Mouse (Mus musculus) heart, embryonic 11.5 days (tissue): ENCODE measurements around the gene Ppp1r12a. TPM values are rescaled to one million over a fixed set of nuclear protein-coding genes. Genes with fewer than 3 reads are reported as not detected.

Experiments used
- ATAC-seq: fragments of 200-750 bp; cut with Nextera tagmentation; replicated peaks from 2 replicates; pipeline ENCODE4 v1.8.0; 2017; ENCODE audit warnings: moderate library complexity; ENCODE audit not compliant: insufficient number of reproducible peaks, low FRiP score, low TSS enrichment
- H3K27ac ChIP-seq: fragments of 300-500 bp; sonication (generic); 2 replicates; pipeline ENCODE4 v1.5.1; 2014; ENCODE audit warnings: mild to moderate bottlenecking, low read depth, low read length
- H3K27me3 ChIP-seq: fragments of 300-500 bp; sonication (generic); 2 replicates; pipeline ENCODE4 v1.6.1; 2014; ENCODE audit warnings: mild to moderate bottlenecking, low read length, mixed read lengths; ENCODE audit not compliant: control insufficient read depth, insufficient read depth
- H3K36me3 ChIP-seq: fragments of 300-500 bp; sonication (generic); 2 replicates; pipeline ENCODE4 v1.6.1; 2014; ENCODE audit warnings: mild to moderate bottlenecking, low read length, moderate library complexity, mixed read lengths; ENCODE audit not compliant: control insufficient read depth, insufficient read depth
- H3K4me1 ChIP-seq: fragments of 300-500 bp; sonication (generic); 2 replicates; pipeline ENCODE4 v1.6.1; 2014; ENCODE audit warnings: low read length; ENCODE audit not compliant: control insufficient read depth, insufficient read depth
- H3K4me2 ChIP-seq: fragments of 300-500 bp; sonication (generic); 2 replicates; pipeline ENCODE4 v1.6.1; 2014; ENCODE audit warnings: mild to moderate bottlenecking, moderate library complexity
- H3K4me3 ChIP-seq: fragments of 300-500 bp; sonication (generic); 2 replicates; pipeline ENCODE4 v1.5.1; 2014; ENCODE audit warnings: low read depth, low read length
- H3K9ac ChIP-seq: fragments of 300-500 bp; sonication (generic); 2 replicates; pipeline ENCODE4 v1.6.1; 2014; ENCODE audit warnings: mild to moderate bottlenecking, low read depth, low read length, moderate library complexity
- H3K9me3 ChIP-seq: fragments of 300-500 bp; sonication (generic); replicated peaks from 2 replicates; pipeline ENCODE4 v1.6.1; 2016; ENCODE audit warnings: low read length; ENCODE audit not compliant: control insufficient read depth
- WGBS: fragments of 180-500 bp; shearing (Covaris S2); extraction: QIAGEN DNeasy Blood & Tissue Kit; methylation state at CpG from one replicate; pipeline ENCODE4 v1.1.7; 2014; ENCODE audit not compliant: insufficient replicate concordance; 5-methylcytosine and 5-hydroxymethylcytosine counted together
- polyA plus RNA-seq: library from polyadenylated mRNA; unstranded; fragments of >200 nt; fragmentation: Nextera tagmentation; extraction: Ambion mirVana; gene quantifications from 2 replicates; pipeline ENCODE4 v1.2.1, GENCODE M21; 2014

The Ppp1r12a gene
- polyA plus RNA-seq, 1 experiment from 2014 or later: 120 TPM

DNA sequence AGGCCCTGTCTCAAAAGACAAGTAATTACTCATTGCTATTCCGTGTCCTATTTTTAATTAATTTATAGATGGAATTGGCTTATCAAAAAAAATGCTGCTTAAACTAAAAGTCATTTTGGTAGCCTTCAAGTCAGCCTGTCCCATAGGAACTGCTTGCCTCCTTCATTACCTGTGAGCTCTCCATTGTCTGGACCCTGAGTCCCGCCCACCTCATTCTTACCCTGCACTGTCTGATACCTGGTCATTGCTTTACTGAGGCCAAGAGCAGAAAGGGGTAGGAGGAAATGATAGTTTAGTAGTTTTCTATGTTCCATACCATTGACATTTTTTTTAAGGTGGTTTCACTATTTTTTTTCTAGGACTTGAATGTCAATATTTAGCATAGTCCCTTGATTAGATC, 121.4 kb downstream of the Ppp1r12a start:
- Histone ChIP-seq H3K4me3 (no peak overlapping the region), H3K9ac (no peak overlapping the region), H3K27me3 (no peaks in the 10 kb centered on the region), H3K4me2 (no peak overlapping the region), H3K4me1 (peaks cover 6% of the 10 kb centered on the region), H3K9me3 (no peaks in the 10 kb centered on the region), H3K27ac (no peak overlapping the region), H3K36me3 (no peaks in the 10 kb centered on the region; the same call in none of the 2 replicates)
- ATAC-seq: no peak
- 94% methylated on average over 2 of the region's 2 CpGs for WGBS

DNA sequence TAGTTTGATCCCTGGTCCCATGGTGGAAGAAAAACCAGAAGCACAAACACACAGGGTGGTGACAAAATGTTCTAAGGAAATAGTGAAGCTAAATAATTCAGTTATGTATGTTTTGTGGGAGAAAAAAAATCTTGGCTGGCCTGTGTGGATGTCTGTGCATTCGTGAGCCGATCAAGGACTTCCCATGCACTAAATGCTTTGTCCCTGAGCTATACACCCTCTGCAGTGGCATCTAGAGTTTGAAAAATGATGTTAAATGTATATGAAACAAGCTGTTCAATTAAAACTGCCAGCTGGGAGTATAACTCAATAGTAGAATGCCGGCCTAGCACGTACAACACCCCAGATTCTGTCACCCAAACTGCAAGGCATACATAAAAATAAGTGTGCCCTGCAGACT, 121.8 kb downstream of the Ppp1r12a start:
- H3K4me3 ChIP-seq: no peak overlapping the region
- H3K9me3 ChIP-seq: no peaks in the 10 kb centered on the region
- ATAC-seq: no peak
- H3K36me3 ChIP-seq: no peaks in the 10 kb centered on the region; the same call in none of the 2 replicates
- 93% methylated on average over 4 of the region's 4 CpGs for WGBS
- H3K4me2 ChIP-seq: no peak overlapping the region
- no peak overlapping the region for H3K9ac ChIP-seq
- H3K4me1 ChIP-seq: peaks cover 6% of the 10 kb centered on the region
- no peaks in the 10 kb centered on the region for H3K27me3 ChIP-seq
- no peak overlapping the region for H3K27ac ChIP-seq

DNA sequence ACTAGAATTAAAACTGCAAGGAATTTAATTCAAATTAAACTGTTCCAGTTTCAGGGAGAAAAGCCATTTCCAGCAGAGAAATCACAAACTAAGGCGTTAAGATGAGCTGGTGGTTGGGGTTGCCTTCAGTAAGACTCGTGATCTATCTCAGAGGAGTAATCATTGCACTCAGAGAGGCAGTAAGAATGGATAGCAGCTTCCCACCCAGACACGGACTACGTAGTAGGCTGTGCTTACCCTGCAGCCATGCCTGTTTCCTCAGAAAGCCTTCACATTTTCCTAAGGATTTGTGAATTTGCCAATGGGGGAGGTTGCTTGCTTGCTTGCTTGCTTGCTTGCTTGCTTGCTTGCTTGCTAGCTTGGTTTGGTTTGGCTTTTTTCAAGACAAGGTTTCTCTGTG, 122.5 kb downstream of the Ppp1r12a start:
- Histone ChIP-seq H3K4me2 (no peak overlapping the region), H3K27me3 (no peaks in the 10 kb centered on the region), H3K9ac (no peak overlapping the region), H3K4me3 (no peak overlapping the region), H3K4me1 (peaks cover 6% of the 10 kb centered on the region), H3K27ac (no peak overlapping the region), H3K9me3 (no peaks in the 10 kb centered on the region), H3K36me3 (no peaks in the 10 kb centered on the region; the same call in none of the 2 replicates)
- no peak for ATAC-seq
- WGBS: 91% methylated on average over 4 of the region's 4 CpGs

DNA sequence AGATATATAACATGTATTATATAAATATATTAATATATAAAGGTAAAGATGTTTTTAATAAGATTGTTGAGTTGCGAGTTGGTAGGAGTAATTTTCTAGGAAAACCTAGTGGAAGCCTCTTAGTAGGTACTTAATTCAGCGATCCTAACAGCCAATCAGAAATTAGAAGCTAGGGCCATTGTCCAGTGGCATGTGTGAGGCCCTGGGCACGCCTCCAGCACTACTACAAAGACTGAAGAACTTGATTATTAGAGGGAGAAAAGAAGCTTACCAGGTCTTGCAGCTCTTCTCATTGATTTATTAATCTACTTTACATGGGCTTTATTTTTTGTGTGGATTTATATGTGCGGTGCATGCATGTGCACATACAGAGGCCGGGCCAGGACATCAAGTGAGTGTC, 123.0 kb downstream of the Ppp1r12a start:
- Histone ChIP-seq H3K27ac (no peak overlapping the region), H3K27me3 (no peaks in the 10 kb centered on the region), H3K4me1 (peaks cover 6% of the 10 kb centered on the region), H3K36me3 (no peaks in the 10 kb centered on the region; the same call in none of the 2 replicates), H3K4me3 (no peak overlapping the region), H3K9ac (no peak overlapping the region), H3K4me2 (no peak overlapping the region), H3K9me3 (no peaks in the 10 kb centered on the region)
- WGBS: 88% methylated on average over 5 of the region's 5 CpGs
- no peak for ATAC-seq

DNA sequence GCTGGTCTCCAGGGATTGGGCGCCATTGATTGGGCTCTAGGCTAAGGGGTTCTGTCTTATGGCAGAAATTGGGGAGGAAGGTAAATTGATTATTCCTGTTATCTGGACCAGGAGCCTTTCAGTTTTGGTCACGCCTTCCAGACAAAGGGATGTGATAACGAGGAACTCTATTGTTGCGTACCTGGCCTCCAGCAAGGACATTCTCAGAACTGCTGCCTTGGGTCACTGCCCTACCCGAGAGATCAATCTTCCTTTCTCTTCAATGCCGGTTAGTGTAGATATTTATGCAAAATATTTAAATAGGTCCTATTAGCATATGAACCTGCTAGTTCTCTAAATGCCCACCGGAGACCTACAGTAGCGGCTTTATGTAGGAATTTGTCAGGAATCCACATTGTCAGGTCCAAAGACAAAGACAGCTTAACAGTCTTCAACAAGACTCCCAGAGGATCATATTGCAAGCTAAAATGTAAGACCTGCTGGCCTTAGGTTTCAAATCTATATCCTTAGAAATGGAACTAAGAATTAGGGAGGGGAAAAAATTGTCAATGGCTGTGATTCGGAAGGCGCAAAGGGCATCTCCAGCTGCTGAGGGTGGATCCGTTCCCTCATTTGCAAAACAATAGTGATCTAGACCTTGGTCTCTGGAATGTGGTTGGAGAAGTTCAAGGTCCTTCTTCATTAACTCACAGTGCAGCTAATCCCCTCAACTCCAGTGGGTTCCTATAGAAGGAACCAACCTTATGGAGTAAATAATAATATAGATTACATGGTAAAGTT, 124.9 kb downstream of the Ppp1r12a start:
- H3K27ac ChIP-seq: no peak overlapping the region
- 71% methylated on average over 11 of the region's 11 CpGs for WGBS
- no peak overlapping the region for H3K9ac ChIP-seq
- H3K4me3 ChIP-seq: no peak overlapping the region
- no peak for ATAC-seq
- no peaks in the 10 kb centered on the region for H3K27me3 ChIP-seq
- H3K36me3 ChIP-seq: no peaks in the 10 kb centered on the region; the same call in 1 of the 2 replicates
- H3K4me1 ChIP-seq: peaks cover 5% of the 10 kb centered on the region
- H3K4me2 ChIP-seq: no peak overlapping the region
- H3K9me3 ChIP-seq: no peaks in the 10 kb centered on the region

DNA sequence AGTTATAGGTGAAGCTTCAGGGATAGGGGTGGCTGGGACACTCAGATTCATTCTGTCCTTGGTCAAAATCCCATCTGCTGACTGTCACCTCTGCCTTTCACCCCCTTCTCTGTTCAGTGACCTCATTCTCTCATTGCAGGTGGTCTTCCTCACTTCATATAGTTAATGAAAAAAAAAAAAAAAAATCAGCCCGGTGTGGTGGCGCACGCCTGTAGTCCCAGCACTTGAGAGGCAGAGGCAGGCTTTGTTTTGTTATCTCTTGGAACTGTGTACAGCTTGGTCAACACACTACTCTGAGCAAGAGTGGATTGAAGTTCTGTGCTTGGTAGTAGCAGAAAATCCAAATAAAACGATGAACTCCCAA, 125.4 kb downstream of the Ppp1r12a start:
- Histone ChIP-seq H3K4me3 (no peak overlapping the region), H3K9ac (no peak overlapping the region), H3K9me3 (no peaks in the 10 kb centered on the region), H3K27ac (no peak overlapping the region), H3K27me3 (no peaks in the 10 kb centered on the region), H3K36me3 (no peaks in the 10 kb centered on the region), H3K4me1 (no peaks in the 10 kb centered on the region; the same call in 1 of the 2 replicates), H3K4me2 (no peak overlapping the region)
- ATAC-seq: no peak
- 70% methylated on average over 4 of the region's 4 CpGs for WGBS

DNA sequence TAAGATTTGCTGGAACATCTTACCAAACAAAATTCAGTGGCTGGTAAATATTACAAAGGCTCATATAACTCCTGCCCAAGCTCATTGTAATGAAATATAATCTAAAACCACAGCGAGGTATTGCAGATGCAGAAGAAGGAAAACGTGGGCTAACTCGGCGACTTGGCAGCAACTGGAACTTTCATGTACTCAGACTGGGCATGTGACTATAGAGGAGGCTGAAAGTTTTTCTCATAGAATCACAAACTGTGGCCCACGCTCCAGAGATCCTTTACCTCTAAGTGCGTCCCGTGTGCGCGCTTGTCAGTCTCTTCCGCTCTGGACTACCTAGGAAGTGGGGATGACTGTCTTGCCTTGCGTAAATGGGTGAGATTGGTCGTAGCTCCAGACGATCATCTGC, 128.1 kb downstream of the Ppp1r12a start:
- no peak overlapping the region for H3K9ac ChIP-seq
- no peaks in the 10 kb centered on the region for H3K27me3 ChIP-seq
- no peak overlapping the region for H3K4me3 ChIP-seq
- no peaks in the 10 kb centered on the region for H3K9me3 ChIP-seq
- no peaks in the 10 kb centered on the region for H3K4me1 ChIP-seq
- no peaks in the 10 kb centered on the region for H3K36me3 ChIP-seq
- ATAC-seq: no peak
- 93% methylated on average over 13 of the region's 13 CpGs for WGBS
- no peak overlapping the region for H3K4me2 ChIP-seq
- no peak overlapping the region for H3K27ac ChIP-seq

DNA sequence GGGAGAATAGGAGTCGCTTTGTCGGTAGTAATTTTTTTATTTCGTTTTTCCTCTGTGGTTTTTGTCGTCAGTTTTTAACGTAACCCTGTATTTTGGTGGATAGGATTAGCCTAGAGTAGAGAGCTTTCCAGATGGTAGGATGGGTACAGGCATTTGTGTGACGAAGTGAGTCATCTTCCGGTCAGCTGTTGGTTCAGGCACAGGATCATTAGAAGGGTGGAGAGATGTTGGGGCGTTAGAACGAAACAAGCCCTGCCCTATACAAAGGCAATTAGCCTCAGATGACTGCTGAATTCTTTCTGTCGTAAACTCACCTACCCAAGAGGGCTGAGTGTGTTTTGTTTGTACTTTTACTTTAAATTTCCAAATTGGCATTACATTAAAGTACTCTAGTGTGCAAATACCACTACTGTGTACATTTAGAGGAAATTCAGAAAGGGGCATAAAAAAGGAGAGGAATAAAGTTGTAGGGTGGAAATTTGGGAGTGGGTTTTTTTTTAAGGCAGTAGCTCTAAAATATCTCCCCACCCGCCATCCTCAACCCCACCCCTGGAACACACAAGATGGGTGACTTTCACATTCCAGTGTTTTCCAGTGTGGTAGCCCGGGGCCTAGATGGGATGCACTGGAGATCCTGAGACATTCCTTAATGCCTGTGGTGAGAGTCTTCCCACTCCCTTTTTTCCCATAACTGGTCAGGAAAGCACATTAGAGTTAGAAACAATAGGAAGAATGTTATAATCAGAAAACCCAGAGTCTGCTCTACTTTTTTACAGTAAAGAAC, 129.9 kb downstream of the Ppp1r12a start:
- Histone ChIP-seq H3K9me3 (no peaks in the 10 kb centered on the region), H3K9ac (no peak overlapping the region), H3K4me1 (no peaks in the 10 kb centered on the region), H3K4me2 (no peak overlapping the region), H3K27me3 (no peaks in the 10 kb centered on the region), H3K27ac (no peak overlapping the region), H3K4me3 (no peak overlapping the region), H3K36me3 (no peaks in the 10 kb centered on the region)
- ATAC-seq: no peak
- WGBS: 82% methylated on average over 12 of the region's 12 CpGs
